Mouse (Mus musculus) embryonic fibroblast, embryonic 13.5 days (primary cell): ENCODE data around the gene Opn1mw. TPM values are rescaled to one million over a fixed set of nuclear protein-coding genes. Genes with fewer than 3 reads are reported as not detected.
"Not testable (repeated sequence)": the region's sequence is repeated elsewhere in the genome, so short reads cannot be mapped to it uniquely, and the experiment has no call there.

Source experiments
- H3K27ac ChIP-seq: 2 replicates; pipeline ENCODE4 v1.5.1; 2012; ENCODE audit warnings: low read length, control low read depth, inconsistent platforms; ENCODE audit not compliant: insufficient read depth
- H3K4me1 ChIP-seq: 2 replicates; pipeline ENCODE4 v1.6.1; 2011; ENCODE audit warnings: low read length; ENCODE audit not compliant: control insufficient read depth, insufficient read depth
- H3K4me3 ChIP-seq: 2 replicates; pipeline ENCODE4 v1.5.1; 2011; ENCODE audit warnings: mild to moderate bottlenecking, control low read depth, low read length; ENCODE audit not compliant: insufficient read depth
- CTCF ChIP-seq: IDR thresholded peaks from 2 replicates; pipeline ENCODE4 v1.5.1; 2011; ENCODE audit warnings: mild to moderate bottlenecking, control low read depth, low read length, moderate library complexity, borderline replicate concordance; ENCODE audit not compliant: insufficient read depth
- POLR2A ChIP-seq: IDR thresholded peaks from 2 replicates; pipeline ENCODE4 v1.6.1; 2011; ENCODE audit warnings: low read depth, mild to moderate bottlenecking, control low read depth, low read length, moderate library complexity
- polyA plus RNA-seq: library from polyadenylated mRNA; stranded (reverse); fragments of >200 nt; gene quantifications from 2 replicates; pipeline ENCODE4 v1.2.4, GENCODE M21; 2011; ENCODE audit warnings: low read depth; ENCODE audit not compliant: missing spikeins, insufficient read length

Opn1mw gene
- polyA plus RNA-seq, 1 experiment: not detected

DNA sequence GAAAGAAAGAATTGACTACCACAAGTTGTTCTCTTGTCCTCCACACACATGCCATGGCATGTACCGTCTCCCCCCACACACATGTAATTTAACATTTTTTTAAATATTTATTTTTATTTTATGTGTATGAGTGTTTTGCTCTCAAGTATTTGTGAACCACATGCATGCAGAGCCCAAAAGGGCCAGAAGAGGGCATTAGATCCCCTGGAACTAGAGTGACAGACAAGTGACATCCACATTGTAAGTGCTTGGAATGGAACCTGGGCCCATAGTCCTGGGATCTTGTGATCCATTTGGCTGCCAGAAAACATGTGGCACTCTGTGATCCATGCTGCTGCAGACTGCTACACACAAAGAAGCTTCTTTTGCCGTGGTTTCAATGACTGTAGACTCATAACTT is 2.3 kb upstream of the Opn1mw start:
- H3K27ac ChIP-seq: no peak overlapping the region
- H3K4me3 ChIP-seq: no peak overlapping the region
- no peaks in the 10 kb centered on the region for H3K4me1 ChIP-seq
- TF ChIP-seq POLR2A: no peak
- TF ChIP-seq CTCF: no peak

DNA sequence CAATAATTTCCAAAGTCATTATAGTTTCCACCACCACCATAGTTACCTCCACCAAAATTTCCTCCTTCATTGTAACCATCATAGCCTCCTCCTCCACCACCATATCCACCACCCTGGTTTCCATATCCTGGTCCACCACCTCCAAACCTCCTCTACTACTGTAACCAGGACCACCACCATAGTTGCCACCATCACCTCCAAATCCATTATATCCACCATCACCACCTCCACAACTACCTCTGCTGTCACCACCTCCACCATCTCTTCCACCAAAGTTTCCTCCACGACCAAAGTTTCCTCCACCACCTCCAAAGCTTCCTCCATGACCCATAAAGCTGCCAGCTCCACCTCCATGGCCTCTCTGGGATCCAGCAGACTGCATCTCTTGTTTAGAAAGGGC is 8.0 kb downstream of the Opn1mw start, which contains the start of gene Mecp2:
Gene Mecp2, minus strand, starts transcription at position 101 of the 400 bp plus-strand sequence.
- H3K27ac ChIP-seq, H3K4me3 ChIP-seq, H3K4me1 ChIP-seq: not testable (repeated sequence)

DNA sequence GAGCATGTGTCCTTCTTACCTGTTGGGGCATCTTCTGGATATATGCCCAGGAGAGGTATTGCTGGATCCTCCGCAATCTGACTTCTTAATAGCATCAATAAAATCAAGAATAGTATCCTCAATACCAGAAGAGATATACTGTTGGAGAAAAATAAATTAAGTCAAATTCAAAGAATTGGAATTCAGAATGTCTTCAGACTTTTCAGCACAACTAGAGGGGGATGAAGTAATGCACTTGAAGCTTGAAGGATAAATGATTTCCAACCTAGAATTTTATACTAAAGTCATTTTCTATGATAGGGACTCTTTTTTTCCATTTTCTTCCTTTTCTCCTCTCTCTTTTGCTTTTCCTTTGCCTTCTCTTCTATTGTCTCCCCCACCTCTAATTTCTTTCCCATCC is 40.5 kb downstream of the Opn1mw start, which contains the start of gene Tex28:
Gene Tex28, minus strand, starts transcription at position 101 of the 400 bp plus-strand sequence.
- no peak within 1 kb of the TSS for H3K4me3 ChIP-seq
- no peaks in the 10 kb centered on the region for H3K4me1 ChIP-seq
- H3K27ac ChIP-seq: no peak within 1 kb of the TSS
- TF ChIP-seq POLR2A: no peak
- no peak for TF ChIP-seq CTCF

DNA sequence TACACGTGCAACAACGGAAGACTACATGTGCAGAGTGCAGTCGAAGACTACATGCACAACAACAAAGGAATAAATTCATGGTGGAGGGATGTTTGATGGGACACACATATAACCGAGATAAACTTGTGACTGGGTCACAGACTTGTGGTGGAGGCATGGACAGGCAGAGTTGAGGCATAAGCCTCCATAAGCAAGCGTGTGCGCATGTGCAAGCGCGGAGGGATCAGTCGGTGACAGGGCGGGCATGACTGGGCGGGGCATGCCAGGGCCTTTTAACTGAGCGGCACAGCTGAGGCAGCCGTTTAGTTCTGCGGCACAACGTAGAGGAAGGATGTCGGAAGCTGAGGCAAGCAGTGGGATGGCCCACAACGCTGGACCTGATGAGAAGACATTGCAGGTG is 49.7 kb downstream of the Opn1mw start, which contains the start of gene Tktl1:
Gene Tktl1, plus strand, starts transcription at position 301 of the 400 bp plus-strand sequence.
- H3K4me3 ChIP-seq: no peak within 1 kb of the TSS
- H3K27ac ChIP-seq: no peak within 1 kb of the TSS
- H3K4me1 ChIP-seq: no peaks in the 10 kb centered on the region
- TF ChIP-seq POLR2A (no peak), CTCF (no peak)

Other genes starting within 250 kb of the Opn1mw start
- not detected in 2 replicates for gene Avpr2, start 235.4 kb upstream of the Opn1mw start, polyA plus RNA-seq
- gene L1cam, start 231.4 kb upstream of the Opn1mw start, polyA plus RNA-seq: 0.27 and 1.3 TPM in 2 replicates
- 0.40 and 0.72 TPM in 2 replicates for gene Arhgap4, start 205.6 kb upstream of the Opn1mw start, polyA plus RNA-seq
- 42.7 and 45.4 TPM in 2 replicates for gene Naa10, start 205.5 kb upstream of the Opn1mw start, polyA plus RNA-seq
- gene Renbp, start 196.6 kb upstream of the Opn1mw start, polyA plus RNA-seq: 31.4 and 42.9 TPM in 2 replicates
- gene Hcfc1, start 161.1 kb upstream of the Opn1mw start, polyA plus RNA-seq: 61.4 and 65.6 TPM in 2 replicates
- gene Irak1, start 103.5 kb upstream of the Opn1mw start, polyA plus RNA-seq: 61.2 and 68.2 TPM in 2 replicates
- gene Mecp2, start 7.9 kb downstream of the Opn1mw start, polyA plus RNA-seq: 19.0 and 21.0 TPM in 2 replicates
- not detected in 2 replicates for gene Tex28, start 40.4 kb downstream of the Opn1mw start, polyA plus RNA-seq
- not detected in 2 replicates for gene Tktl1, start 49.8 kb downstream of the Opn1mw start, polyA plus RNA-seq
- gene Flna, start 122.4 kb downstream of the Opn1mw start, polyA plus RNA-seq: 1,955 and 2,266 TPM in 2 replicates
- 195 and 206 TPM in 2 replicates for gene Emd, start 127.2 kb downstream of the Opn1mw start, polyA plus RNA-seq
- gene Rpl10, start 143.3 kb downstream of the Opn1mw start, polyA plus RNA-seq: 311 and 352 TPM in 2 replicates
- gene Taz, start 154.4 kb downstream of the Opn1mw start, polyA plus RNA-seq: 43.2 and 52.9 TPM in 2 replicates
- 8.0 and 12.1 TPM in 2 replicates for gene Dnase1l1, start 154.9 kb downstream of the Opn1mw start, polyA plus RNA-seq
- gene Atp6ap1, start 169.6 kb downstream of the Opn1mw start, polyA plus RNA-seq: 290 and 334 TPM in 2 replicates
- 184 and 194 TPM in 2 replicates for gene Gdi1, start 177.5 kb downstream of the Opn1mw start, polyA plus RNA-seq
- 53.9 and 54.0 TPM in 2 replicates for gene Fam50a, start 185.6 kb downstream of the Opn1mw start, polyA plus RNA-seq
- 39.7 and 53.1 TPM in 2 replicates for gene Plxna3, start 201.6 kb downstream of the Opn1mw start, polyA plus RNA-seq
- 56.1 and 62.9 TPM in 2 replicates for gene Lage3, start 226.2 kb downstream of the Opn1mw start, polyA plus RNA-seq
- 47.0 and 62.6 TPM in 2 replicates for gene Ubl4a, start 245.8 kb downstream of the Opn1mw start, polyA plus RNA-seq
- 20.6 and 22.4 TPM in 2 replicates for gene Slc10a3, start 245.9 kb downstream of the Opn1mw start, polyA plus RNA-seq